Mouse (Mus musculus) forebrain, embryonic 15.5 days (tissue): ENCODE results near the gene Gmfb. TPM values are rescaled to one million over a fixed set of nuclear protein-coding genes. Genes with fewer than 3 reads are reported as not detected.
A peak's percentile ranks its signal among the peaks of the same experiment; 100 is the strongest.

ENCODE experiments used
- ATAC-seq: fragments of 200-750 bp; cut with Nextera tagmentation; replicated peaks from 2 replicates; pipeline ENCODE4 v1.8.0; 2017; ENCODE audit warnings: mild to moderate bottlenecking, moderate TSS enrichment, moderate library complexity
- H3K27ac ChIP-seq: fragments of 300-500 bp; sonication (generic); replicated peaks from 2 replicates; pipeline ENCODE4 v1.5.1; 2015; ENCODE audit warnings: mild to moderate bottlenecking, inconsistent platforms
- H3K27me3 ChIP-seq: fragments of 300-500 bp; sonication (generic); 2 replicates; pipeline ENCODE4 v1.6.1; 2015; ENCODE audit warnings: inconsistent platforms
- H3K36me3 ChIP-seq: fragments of 300-500 bp; sonication (generic); 2 replicates; pipeline ENCODE4 v1.6.1; 2015; ENCODE audit warnings: mild to moderate bottlenecking, inconsistent platforms
- H3K4me1 ChIP-seq: fragments of 300-500 bp; sonication (generic); 2 replicates; pipeline ENCODE4 v1.6.1; 2015; ENCODE audit warnings: inconsistent platforms
- H3K4me2 ChIP-seq: fragments of 300-500 bp; sonication (generic); replicated peaks from 2 replicates; pipeline ENCODE4 v1.6.1; 2015; ENCODE audit warnings: mild to moderate bottlenecking, inconsistent platforms
- H3K4me3 ChIP-seq: fragments of 300-500 bp; sonication (generic); 2 replicates; pipeline ENCODE4 v1.5.1; 2015; ENCODE audit warnings: mild to moderate bottlenecking, inconsistent platforms
- H3K9ac ChIP-seq: fragments of 300-500 bp; sonication (generic); replicated peaks from 2 replicates; pipeline ENCODE4 v1.6.1; 2015; ENCODE audit warnings: mild to moderate bottlenecking, inconsistent platforms
- H3K9me3 ChIP-seq: fragments of 300-500 bp; sonication (generic); 2 replicates; pipeline ENCODE4 v1.6.1; 2016; ENCODE audit warnings: inconsistent platforms
- WGBS: fragments of 180-500 bp; shearing (Covaris S2); methylation state at CpG from one replicate; pipeline ENCODE4 v1.1.7; 2015; ENCODE audit warnings: mixed read lengths; 5-methylcytosine and 5-hydroxymethylcytosine counted together
- polyA plus RNA-seq: library from polyadenylated mRNA; unstranded; fragments of >200 nt; fragmentation: Nextera tagmentation; extraction: Ambion mirVana; gene quantifications from 2 replicates; pipeline ENCODE4 v1.2.1, GENCODE M21; 2015

Gmfb gene
- 103 and 116 TPM in 2 replicates for polyA plus RNA-seq

DNA sequence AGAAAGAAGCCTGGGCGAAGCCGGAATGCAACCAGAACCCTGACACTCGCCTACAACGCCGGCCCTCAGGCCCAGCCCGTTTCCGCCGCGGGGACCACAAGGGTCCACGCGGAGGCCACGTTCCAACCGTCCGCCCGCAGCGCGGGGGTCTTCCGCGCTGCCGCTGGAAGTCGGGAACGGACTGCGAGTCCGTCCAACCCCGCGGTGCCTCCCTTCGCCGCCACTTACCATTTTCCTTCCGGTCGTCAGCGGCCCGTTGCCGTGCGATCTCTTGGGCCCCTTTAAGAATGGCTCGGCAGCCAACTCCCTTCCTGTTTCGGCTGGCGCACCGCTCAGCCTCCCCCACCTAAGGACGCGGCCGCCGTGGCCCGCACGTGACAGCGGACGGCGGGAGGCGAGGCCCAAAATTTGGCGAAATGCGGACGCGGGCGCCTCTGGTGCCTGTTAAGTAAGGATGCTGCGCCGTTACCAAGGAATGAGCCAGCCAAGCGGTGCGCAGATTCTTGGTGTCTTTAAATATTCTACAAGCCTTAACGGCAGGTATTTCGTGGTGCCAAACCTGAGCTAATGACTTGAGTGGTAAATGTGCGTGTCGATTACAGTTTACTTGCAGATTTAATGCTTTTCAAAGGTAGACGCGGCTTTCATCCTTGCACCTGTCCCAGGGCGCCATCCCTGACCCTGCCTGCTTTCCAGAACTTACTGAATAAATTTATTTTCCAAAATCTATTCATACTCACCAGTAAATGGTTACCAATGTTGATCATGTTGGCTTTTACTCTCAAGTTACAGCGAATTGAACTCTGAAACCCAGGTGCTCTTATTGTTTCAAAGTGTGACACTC lies at the start of gene Gmfb:
Gmfb (minus strand) TSS at position 370 of the 844 bp plus-strand sequence.
- under 1% methylated on average over 65 of the region's 65 CpGs for WGBS
- Histone ChIP-seq H3K4me2 (peak within 1 kb of the TSS; percentile 64), H3K4me1 (peaks cover 15% of the 10 kb centered on the region), H3K9me3 (no peaks in the 10 kb centered on the region), H3K36me3 (no peaks in the 10 kb centered on the region), H3K27ac (peak within 1 kb of the TSS; percentile 74), H3K27me3 (0 out of 2 replicates have a peak, but pooled peaks cover 5% of the 10 kb centered on the region), H3K4me3 (peak within 1 kb of the TSS; percentile 66), H3K9ac (peak within 1 kb of the TSS; percentile 75)
- ATAC-seq: peak; percentile 98

DNA sequence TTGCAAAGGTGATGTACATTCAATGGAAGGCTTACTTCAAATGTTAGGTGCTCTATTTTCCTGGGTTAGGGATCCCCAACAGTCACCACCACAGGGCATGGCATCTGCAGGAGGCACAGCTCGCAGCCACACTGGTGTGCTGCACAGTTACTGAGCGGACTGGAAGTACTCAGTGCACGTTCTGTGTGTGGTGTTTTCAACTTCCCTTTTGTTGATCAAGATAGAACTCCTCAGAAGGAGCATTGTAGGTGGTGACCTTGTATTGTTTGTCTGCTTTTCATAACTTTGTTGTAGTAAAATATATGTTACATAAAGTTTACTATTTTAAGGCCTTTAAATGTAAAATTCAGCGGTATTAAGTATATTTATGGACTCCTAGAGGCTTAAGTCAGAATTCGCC lies 40.9 kb upstream of the Gmfb start:
- Histone ChIP-seq H3K27me3 (no peaks in the 10 kb centered on the region), H3K4me3 (no peak overlapping the region), H3K9ac (no peak overlapping the region), H3K27ac (no peak overlapping the region), H3K4me1 (no peaks in the 10 kb centered on the region), H3K36me3 (no peaks in the 10 kb centered on the region), H3K9me3 (no peaks in the 10 kb centered on the region), H3K4me2 (no peak overlapping the region)
- 93% methylated on average over 5 of the region's 5 CpGs for WGBS
- no peak for ATAC-seq

DNA sequence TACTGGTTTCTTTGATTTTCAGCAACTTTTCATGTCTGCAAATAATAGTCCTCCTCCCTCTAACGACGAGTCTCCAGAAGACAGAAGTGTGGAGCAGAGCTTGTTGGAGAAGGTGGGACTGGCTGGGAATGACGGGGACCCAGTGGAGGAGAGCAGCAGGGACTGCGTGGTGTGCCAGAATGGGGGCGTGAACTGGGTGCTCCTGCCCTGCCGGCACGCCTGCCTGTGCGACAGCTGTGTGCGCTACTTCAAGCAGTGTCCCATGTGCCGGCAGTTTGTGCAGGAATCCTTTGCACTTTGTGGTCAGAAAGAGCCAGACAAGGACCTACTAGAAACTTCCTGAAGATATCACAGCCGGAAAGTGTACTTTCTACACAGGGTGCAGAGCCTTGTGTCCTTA lies 31.6 kb upstream of the Gmfb start:
- Histone ChIP-seq H3K27ac (no peak overlapping the region), H3K36me3 (no peaks in the 10 kb centered on the region), H3K9ac (no peak overlapping the region), H3K4me3 (no peak overlapping the region), H3K4me1 (no peaks in the 10 kb centered on the region), H3K4me2 (no peak overlapping the region), H3K27me3 (no peaks in the 10 kb centered on the region), H3K9me3 (no peaks in the 10 kb centered on the region)
- WGBS: 84% methylated on average over 11 of the region's 11 CpGs
- ATAC-seq: no peak

DNA sequence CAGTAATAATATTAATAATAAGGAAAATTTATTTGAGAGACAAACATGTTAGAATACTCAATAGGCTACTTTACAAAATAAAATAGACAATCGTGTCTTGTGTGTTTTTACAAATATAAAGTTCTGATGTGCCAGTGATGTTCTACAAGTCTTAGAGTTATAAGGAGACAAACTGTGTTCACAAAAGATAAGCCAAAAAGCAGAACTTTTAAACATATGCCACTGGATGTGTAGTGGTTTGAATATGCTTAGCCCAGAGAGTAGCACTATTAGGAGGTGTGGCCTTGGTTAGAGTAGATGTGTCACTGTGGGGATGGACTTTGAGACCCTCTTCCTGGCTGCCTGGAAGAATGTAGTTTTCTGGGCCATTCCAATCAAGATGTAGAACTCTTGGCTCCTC lies 27.7 kb upstream of the Gmfb start:
- H3K36me3 ChIP-seq: no peaks in the 10 kb centered on the region
- no peak overlapping the region for H3K9ac ChIP-seq
- H3K27ac ChIP-seq: no peak overlapping the region
- no peak for ATAC-seq
- H3K9me3 ChIP-seq: no peaks in the 10 kb centered on the region
- H3K27me3 ChIP-seq: no peaks in the 10 kb centered on the region
- 97% methylated on average over 1 of the region's 1 CpGs for WGBS
- no peak overlapping the region for H3K4me2 ChIP-seq
- H3K4me1 ChIP-seq: no peaks in the 10 kb centered on the region
- H3K4me3 ChIP-seq: no peak overlapping the region

GRCm38 (mm10) chr14:46848736-46849135 lies 26.7 kb upstream of the Gmfb start:
- H3K4me1 ChIP-seq: no peaks in the 10 kb centered on the region
- no peaks in the 10 kb centered on the region for H3K27me3 ChIP-seq
- no peaks in the 10 kb centered on the region for H3K36me3 ChIP-seq
- no peak for ATAC-seq
- no peak overlapping the region for H3K9ac ChIP-seq
- H3K4me3 ChIP-seq: no peak overlapping the region
- H3K9me3 ChIP-seq: no peaks in the 10 kb centered on the region
- H3K4me2 ChIP-seq: no peak overlapping the region
- 84% methylated on average over 5 of the region's 5 CpGs for WGBS
- H3K27ac ChIP-seq: no peak overlapping the region

DNA sequence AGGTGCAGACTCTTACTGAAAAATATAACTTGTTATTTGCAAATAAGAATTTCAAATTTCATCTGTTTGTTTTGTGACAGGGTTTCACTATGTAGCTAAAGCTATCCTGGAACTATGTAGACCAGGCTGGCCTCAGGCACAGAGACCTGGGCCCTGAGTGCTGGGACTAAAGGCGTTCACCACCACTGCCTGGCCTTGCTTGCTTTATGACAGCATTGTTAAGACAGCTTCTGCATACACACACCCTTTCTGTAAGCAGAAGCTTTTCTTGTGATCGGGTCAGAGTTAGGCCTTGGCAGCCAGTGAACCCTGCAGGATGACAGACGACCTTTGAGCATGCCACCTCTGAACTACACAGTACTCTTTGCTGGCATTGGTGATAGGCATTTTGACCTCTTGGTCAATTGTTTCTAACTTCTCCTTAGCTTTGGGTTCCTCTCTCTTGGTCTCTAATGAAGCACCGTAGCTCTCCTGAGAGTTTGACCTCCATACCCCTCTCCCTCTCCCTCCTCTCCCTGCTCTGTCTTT lies 26.1 kb upstream of the Gmfb start:
- Histone ChIP-seq H3K27ac (no peak overlapping the region), H3K9me3 (no peaks in the 10 kb centered on the region), H3K27me3 (no peaks in the 10 kb centered on the region), H3K9ac (no peak overlapping the region), H3K36me3 (no peaks in the 10 kb centered on the region), H3K4me2 (no peak overlapping the region), H3K4me3 (no peak overlapping the region), H3K4me1 (no peaks in the 10 kb centered on the region)
- no peak for ATAC-seq
- 88% methylated on average over 4 of the region's 4 CpGs for WGBS

DNA sequence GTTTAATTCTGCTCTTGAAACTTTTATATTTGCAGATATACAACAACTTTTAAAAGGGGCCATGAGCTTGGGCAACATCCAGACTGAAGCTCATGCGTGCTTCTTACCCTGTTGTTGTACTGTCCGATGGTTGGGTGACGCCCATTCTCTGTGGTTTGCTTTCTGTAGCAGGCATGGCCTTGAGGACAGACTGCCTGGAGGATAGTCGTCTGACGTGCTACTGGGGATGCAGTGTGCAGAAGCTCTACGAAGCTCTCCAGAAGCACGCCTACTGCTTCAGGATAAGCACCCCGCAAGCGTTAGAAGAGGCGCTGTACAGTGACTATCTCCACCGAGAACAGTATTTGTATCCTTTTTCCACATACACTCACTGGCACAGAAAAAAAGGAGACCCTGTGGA lies 23.7 kb upstream of the Gmfb start:
- no peaks in the 10 kb centered on the region for H3K4me1 ChIP-seq
- no peaks in the 10 kb centered on the region for H3K27me3 ChIP-seq
- no peak overlapping the region for H3K4me2 ChIP-seq
- no peak for ATAC-seq
- 0 out of 2 replicates have a peak, but pooled peaks cover 4% of the 10 kb centered on the region for H3K36me3 ChIP-seq
- H3K9ac ChIP-seq: no peak overlapping the region
- H3K9me3 ChIP-seq: no peaks in the 10 kb centered on the region
- H3K27ac ChIP-seq: no peak overlapping the region
- H3K4me3 ChIP-seq: no peak overlapping the region
- 95% methylated on average over 11 of the region's 11 CpGs for WGBS

DNA sequence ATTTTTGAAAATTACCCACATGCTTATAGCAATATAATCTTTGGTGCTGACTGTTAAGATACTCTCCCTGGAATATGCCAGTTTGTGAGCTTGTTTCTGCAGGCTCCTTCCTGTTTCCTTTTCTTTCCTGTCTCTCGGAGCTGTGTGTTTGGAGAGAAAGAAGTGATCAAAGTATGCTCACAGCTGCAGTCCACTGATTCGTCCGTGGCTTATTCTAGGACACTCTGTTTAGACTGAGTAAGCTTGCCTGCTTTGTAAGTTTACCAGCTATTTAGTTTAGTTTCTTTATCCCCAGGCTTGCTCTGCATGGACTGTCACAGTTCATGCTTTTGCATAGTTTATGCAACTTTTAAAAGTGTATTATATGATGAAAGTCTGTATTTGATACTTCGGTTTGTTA lies 17.3 kb upstream of the Gmfb start:
- H3K4me2 ChIP-seq: no peak overlapping the region

DNA sequence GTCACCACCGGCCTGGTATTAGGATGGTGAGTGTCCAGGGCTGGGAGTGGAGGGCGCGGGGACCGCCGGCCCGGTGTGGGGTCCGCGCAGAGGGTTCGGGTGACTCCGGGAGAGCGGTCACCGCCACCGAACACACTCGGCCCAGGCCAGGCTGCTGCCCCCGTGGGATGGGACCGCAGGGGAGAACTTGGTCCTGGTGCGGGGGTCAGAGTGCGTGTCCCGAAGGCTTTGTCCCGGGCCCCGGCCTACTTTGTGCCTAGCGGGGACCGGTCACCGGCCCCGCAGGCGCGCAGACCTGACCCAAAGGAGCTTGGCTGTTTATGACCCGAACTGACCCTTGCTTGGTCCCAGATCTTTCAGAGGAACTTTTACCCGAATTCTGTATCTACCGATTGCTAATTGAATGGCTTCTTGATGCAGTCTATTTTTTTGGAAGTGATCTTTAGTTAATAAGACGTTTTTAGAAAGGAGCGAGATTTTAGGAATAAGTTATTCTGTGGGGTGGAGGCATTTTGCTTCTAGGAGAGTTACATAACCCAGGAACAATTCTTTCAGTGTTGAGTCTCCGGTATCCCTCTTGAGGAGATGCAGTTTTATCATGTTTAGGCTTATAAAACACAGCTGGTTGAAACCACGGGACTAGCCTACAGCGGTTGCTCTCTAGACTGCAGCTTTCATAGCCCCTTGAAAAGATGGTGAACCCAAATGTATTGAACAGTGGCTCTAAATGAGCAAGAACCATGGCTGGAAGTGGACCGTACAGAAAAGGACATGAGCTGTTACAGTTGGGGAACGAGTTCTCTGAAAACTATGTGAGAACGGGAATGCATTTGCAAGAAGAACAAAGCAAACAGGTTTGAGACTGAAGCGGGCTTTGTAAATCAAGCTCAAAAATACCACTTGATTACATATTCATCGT lies 10.6 kb upstream of the Gmfb start:
- no peak; the same call in 1 of the 2 replicates for ATAC-seq

More for the DNA sequence above, 17.3 kb upstream of the Gmfb start:
- Histone ChIP-seq H3K9me3 (no peaks in the 10 kb centered on the region), H3K36me3 (0 out of 2 replicates have a peak, but pooled peaks cover 5% of the 10 kb centered on the region), H3K9ac (no peak overlapping the region), H3K4me3 (no peak overlapping the region), H3K27ac (no peak overlapping the region), H3K4me1 (no peaks in the 10 kb centered on the region), H3K27me3 (no peaks in the 10 kb centered on the region)
- WGBS: 72% methylated on average over 4 of the region's 4 CpGs
- ATAC-seq: no peak

GRCm38 (mm10) chr14:46831837-46832333 lies 9.8 kb upstream of the Gmfb start, which contains the start of gene Cgrrf1:
TSS of gene Cgrrf1 (plus strand) at chr14:46832125.
- H3K9me3 ChIP-seq: no peaks in the 10 kb centered on the region
- no peaks in the 10 kb centered on the region for H3K27me3 ChIP-seq
- peak within 1 kb of the TSS; percentile 87 for H3K4me3 ChIP-seq
- no peaks in the 10 kb centered on the region for H3K36me3 ChIP-seq
- WGBS: 1% methylated on average over 32 of the region's 32 CpGs
- peak within 1 kb of the TSS; percentile 96 for H3K4me2 ChIP-seq
- peaks cover 11% of the 10 kb centered on the region for H3K4me1 ChIP-seq
- ATAC-seq: peak; percentile 97
- H3K27ac ChIP-seq: no peak within 1 kb of the TSS
- H3K9ac ChIP-seq: peak within 1 kb of the TSS; percentile 60

More for the DNA sequence above, 10.6 kb upstream of the Gmfb start:
- Histone ChIP-seq H3K36me3 (no peaks in the 10 kb centered on the region), H3K9ac (peak overlapping the region; percentile 60), H3K4me2 (peak overlapping the region; percentile 96), H3K4me3 (peak overlapping the region; percentile 87), H3K27me3 (no peaks in the 10 kb centered on the region), H3K9me3 (no peaks in the 10 kb centered on the region), H3K27ac (no peak overlapping the region), H3K4me1 (peaks cover 11% of the 10 kb centered on the region)
- whole genome bisulfite sequencing: 6% methylated on average over 40 of the region's 40 CpGs

DNA sequence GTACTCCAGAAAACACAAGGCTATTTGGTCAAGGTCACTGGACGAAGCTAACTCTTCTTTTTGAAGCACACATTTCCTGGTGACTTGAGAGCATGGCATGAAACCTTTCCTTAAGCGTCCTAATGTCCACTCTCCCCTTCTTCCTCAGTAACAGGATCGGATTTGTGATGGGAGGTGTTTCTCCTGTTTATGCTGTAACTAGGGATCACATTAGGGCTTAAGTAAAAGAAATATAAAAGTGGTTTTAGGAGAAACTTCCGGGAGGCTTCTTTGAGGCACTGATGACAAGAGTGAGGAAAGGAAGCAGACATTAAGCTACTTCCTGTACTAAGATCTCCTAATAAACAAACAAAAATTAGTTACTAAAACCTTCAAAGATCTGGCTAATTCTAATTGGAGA lies 9.3 kb upstream of the Gmfb start:
- peak overlapping the region; percentile 96 for H3K4me2 ChIP-seq
- ATAC-seq: no peak
- 7% methylated on average over 4 of the region's 4 CpGs for WGBS
- no peaks in the 10 kb centered on the region for H3K36me3 ChIP-seq
- H3K4me3 ChIP-seq: peak overlapping the region; percentile 87
- no peaks in the 10 kb centered on the region for H3K9me3 ChIP-seq
- no peaks in the 10 kb centered on the region for H3K27me3 ChIP-seq
- H3K27ac ChIP-seq: no peak overlapping the region
- peak overlapping the region; percentile 60 for H3K9ac ChIP-seq
- peaks cover 11% of the 10 kb centered on the region for H3K4me1 ChIP-seq
